Mouse (Mus musculus): Measurements from ENCODE around the gene Vmn1r73. TPM values are rescaled to one million over a fixed set of nuclear protein-coding genes. Genes with fewer than 3 reads are reported as not detected.

Gene Vmn1r73
- not detected in 2 replicates for polyA plus RNA-seq (2014; fragmentation: Nextera tagmentation; extraction: Ambion mirVana)

DNA sequence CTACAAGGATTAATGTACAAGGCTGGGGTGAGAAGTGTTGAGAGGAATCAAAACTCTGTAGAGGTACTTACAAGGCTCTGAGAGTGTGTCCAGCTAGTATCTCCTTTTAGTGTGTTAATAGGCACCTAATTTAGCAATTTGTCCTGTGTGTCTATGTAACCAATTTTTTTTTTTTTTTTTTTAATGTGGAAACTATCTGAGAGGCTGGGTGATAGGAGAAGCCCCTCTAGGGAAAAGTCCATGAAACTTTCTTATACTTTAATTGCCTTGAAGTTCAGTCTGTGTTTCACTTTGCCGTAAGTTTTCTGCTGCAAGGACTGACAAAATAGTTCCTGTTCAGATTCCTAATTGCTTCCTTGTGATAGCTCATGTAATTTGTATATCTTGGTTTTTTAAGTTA is at the start of gene Vmn1r73:
TSS of gene Vmn1r73 (plus strand) at position 301 of the 400 bp plus-strand sequence.
- ATAC-seq (ENCODE audit: low FRiP score) = no peak
- H3K36me3 ChIP-seq (replicated peaks; ENCODE audit: control insufficient read depth, insufficient read depth) = no peaks in the 10 kb centered on the region
- no peak within 1 kb of the TSS for H3K4me3 ChIP-seq (replicated peaks; ENCODE audit: low read length)
- DNase-seq (ENCODE audit: low spot score) = no peak
- no peaks in the 10 kb centered on the region for H3K4me1 ChIP-seq (replicated peaks; ENCODE audit: control insufficient read depth, insufficient read depth, low read length)
- 90% methylated on average over 1 of the region's 1 CpGs for WGBS
- H3K9ac ChIP-seq = no peak within 1 kb of the TSS
- H3K27ac ChIP-seq = no peak within 1 kb of the TSS
- no peaks in the 10 kb centered on the region for H3K27me3 ChIP-seq (ENCODE audit: control insufficient read depth, insufficient read depth, low read length)
- H3K4me2 ChIP-seq (replicated peaks) = no peak within 1 kb of the TSS
- H3K9me3 ChIP-seq (ENCODE audit: control insufficient read depth, low read length) = peaks cover 53% of the 10 kb centered on the region

Other genes starting within 250 kb of the Vmn1r73 start
- not detected in 2 replicates for gene Zscan4-ps2, start 216.0 kb upstream of the Vmn1r73 start, polyA plus RNA-seq (2014; fragmentation: Nextera tagmentation; extraction: Ambion mirVana)
- not detected in 2 replicates for gene Zscan4-ps3, start 121.0 kb upstream of the Vmn1r73 start, polyA plus RNA-seq (2014; fragmentation: Nextera tagmentation; extraction: Ambion mirVana)
- not detected in 2 replicates for gene Vmn1r72, start 50.1 kb upstream of the Vmn1r73 start, polyA plus RNA-seq (2014; fragmentation: Nextera tagmentation; extraction: Ambion mirVana)
- not detected in 2 replicates for gene Vmn1r74, start 103.7 kb downstream of the Vmn1r73 start, polyA plus RNA-seq (2014; fragmentation: Nextera tagmentation; extraction: Ambion mirVana)
- gene Vmn1r75, start 144.4 kb downstream of the Vmn1r73 start, polyA plus RNA-seq (2014; fragmentation: Nextera tagmentation; extraction: Ambion mirVana) = not detected in 2 replicates
- gene Vmn1r76, start 207.9 kb downstream of the Vmn1r73 start, polyA plus RNA-seq (2014; fragmentation: Nextera tagmentation; extraction: Ambion mirVana) = not detected in 2 replicates